Mouse (Mus musculus): Measurements from ENCODE around the gene Tcaf2. TPM values are rescaled to one million over a fixed set of nuclear protein-coding genes. Genes with fewer than 3 reads are reported as not detected.

The Tcaf2 gene
- polyA plus RNA-seq (2012; rRNA removed): 0.62 and 0.63 TPM in 2 replicates

DNA sequence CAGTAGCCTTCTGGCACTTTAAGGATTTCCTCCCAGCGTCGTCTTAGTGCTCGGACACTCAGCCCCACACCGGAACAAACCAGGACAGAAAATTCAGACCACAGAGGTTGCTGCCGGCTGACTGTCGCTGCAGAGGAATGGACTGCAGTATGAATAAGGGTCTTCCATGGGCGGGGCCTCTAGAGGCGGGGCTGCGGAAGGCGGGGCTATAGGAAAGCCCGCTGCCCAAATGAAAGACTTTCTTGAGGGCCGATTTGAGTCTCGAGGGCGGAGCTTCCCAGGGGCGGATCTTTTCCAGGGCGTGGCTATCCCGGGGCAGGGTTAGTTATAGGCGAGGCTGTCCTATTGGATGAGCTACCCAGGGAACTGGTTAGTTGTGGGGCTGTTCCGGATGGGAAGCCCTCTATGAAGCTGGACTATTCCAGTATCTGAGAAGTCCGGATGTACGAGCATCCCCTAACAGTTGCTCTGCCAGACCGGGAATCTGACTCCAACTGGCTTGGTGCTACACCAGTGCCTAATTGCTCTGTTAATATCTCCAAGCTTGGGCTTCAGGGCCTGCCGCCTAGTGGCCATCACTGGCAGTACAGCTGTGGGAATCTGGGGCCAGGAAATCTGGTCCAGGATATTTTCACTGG lies at the start of gene Tcaf2:
Gene Tcaf2 (minus strand): TSS at position 343 of the 638 bp plus-strand sequence.
- peak; percentile 7 to 68 for DNase-seq (ENCODE audit: extremely low spot score in 1 of 2, low spot score in 1 of 2)

GRCm38 (mm10) chr6:42692517-42693190 lies 47.6 kb upstream of the Tcaf2 start:
- DNase-seq (ENCODE audit: extremely low spot score in 1 of 2, low spot score in 1 of 2): peak; percentile 78 to 91

DNA sequence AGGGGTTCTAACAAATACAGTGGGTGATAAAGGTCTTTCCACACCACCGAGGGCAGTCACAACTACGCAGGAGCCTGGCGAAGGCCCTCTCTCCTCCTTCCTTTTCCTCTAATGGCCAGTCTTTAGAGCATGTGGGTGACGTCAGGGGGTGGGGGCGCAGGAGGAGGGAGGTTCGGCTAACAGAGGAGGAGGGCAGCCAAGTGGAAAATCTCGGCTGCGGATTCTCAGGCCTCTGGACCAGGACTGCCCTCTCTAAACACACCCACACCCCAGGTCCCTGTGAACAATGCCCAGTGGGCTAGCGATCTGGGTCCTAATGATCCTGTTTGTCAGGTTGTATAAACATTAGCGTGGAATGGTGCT lies 47.1 kb upstream of the Tcaf2 start:
- peak; percentile 62 to 79 for DNase-seq (ENCODE audit: extremely low spot score in 1 of 2, low spot score in 1 of 2)

DNA sequence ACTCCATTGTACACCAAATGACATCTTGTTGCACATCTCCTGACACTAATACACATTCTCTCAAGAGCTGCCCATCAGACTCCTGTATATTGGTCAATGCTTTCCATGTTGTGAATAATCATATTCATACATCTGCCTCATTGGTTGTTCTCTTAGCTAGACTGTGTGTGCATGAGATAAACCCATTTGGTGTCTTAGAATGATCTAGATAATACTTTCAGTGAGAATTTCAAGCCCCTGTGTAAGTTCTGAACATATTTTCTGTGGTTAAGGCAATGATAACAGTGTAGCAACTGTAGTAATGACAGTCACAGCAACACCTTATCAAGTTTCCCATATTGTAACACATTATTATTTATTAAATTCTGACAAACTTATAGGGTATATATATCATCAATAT lies 44.7 kb upstream of the Tcaf2 start:
- no peak for DNase-seq (ENCODE audit: extremely low spot score in 1 of 2, low spot score in 1 of 2)

DNA sequence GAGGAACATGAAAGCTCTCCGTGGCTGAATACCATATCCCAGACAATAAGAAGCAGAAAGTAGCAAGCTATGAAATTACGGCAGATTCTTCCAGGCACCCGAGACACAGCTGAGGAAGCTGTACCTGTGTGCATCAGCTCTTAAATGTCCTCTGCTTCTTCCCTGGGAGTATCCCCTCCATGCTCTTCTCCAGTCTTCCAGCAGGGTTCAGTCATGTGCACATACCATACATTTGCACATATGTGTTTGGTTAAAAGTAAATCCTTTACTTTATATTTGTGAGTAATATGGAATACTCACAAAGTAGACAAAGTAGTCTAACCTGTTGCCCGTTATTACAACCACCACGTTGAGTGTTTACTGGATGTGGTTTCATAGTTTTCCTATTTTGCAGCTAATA lies 42.9 kb upstream of the Tcaf2 start:
- DNase-seq (ENCODE audit: extremely low spot score in 1 of 2, low spot score in 1 of 2): no peak

DNA sequence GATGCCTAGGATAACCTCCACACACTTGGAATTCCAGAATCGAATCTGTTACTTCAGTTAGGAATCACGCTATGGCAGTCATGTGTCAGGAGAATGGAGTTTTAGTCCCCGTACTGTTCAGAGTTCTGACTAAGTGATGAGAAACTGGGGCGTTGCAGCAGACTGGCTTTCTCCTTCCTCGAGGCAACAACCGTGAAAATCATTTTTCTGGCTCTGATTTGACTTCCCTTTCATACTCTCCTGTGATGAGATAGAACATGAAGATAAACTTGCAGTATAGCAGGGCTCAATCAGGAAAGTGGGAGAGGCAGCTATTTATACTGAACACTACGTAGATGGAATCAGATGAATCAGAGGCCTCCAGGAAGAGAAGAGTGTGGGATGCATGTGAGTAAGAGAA lies 35.0 kb upstream of the Tcaf2 start:
- DNase-seq (ENCODE audit: extremely low spot score in 1 of 2, low spot score in 1 of 2): peak in 1 of 2 experiments; percentile 66

DNA sequence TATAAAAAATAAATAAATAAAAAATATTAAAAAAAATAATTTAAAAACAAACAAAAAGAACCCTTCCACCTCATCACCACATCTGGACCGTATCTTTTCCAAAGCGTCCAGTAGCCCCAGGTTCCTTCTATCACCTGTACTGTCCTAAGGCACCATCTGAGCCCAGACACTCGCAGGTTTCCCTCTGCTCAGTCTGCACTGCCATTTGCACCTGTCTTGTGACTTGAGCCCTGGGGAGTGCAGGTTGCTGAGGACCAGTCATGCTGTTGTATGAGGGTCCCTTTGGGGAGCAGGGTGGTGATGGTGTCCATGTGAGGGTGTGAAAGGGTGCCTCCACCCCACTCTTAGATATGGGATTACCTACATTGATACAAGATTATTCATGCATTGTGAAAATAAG lies 31.0 kb upstream of the Tcaf2 start:
- DNase-seq (ENCODE audit: extremely low spot score in 1 of 2, low spot score in 1 of 2): no peak

- DNase-seq (ENCODE audit: extremely low spot score in 1 of 2, low spot score in 1 of 2): no peak
Measured at GRCm38 (mm10) chr6:42671767-42672166, 26.7 kb upstream of the Tcaf2 start.

DNA sequence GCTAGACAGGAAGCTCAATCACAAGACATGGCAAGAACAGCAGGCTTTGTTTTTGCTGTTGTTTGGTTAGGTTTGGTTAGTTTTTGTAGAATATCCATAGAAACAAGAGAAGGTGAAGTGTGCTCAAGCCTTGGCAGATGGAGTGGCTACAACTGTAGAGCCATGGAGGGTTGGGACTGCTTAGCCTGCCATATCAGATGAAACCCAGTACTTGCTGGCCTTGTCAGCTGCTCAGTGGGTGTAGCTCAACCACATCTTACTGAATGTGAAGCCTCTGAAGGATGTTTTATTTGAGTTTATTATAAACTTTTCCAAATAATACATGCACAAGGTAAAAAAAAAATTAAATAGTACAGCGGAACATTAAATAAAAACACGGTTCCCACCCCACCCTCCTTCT lies 22.7 kb upstream of the Tcaf2 start:
- no peak for DNase-seq (ENCODE audit: extremely low spot score in 1 of 2, low spot score in 1 of 2)

- peak in 1 of 2 experiments; percentile 12 for DNase-seq (ENCODE audit: extremely low spot score in 1 of 2, low spot score in 1 of 2)
Measured at GRCm38 (mm10) chr6:42661739-42662138, 16.7 kb upstream of the Tcaf2 start.

DNA sequence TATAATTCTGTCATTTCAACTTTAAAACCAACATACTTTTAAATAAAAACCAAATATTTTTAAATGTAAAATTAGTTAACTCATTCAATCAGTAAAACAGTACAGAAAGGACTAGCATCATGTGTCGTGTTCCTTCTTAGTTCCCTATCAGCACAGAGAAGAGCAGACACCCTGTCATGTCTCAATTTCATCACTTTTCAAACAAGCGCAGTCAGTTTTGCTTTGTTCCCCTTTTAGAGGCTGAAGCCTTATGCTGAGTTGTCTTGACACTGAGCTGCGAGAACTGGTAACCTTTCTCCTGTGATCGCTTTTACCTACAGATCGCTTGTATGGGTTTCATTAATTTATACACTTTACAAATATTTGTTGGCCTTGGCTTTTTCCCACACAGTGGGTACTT lies 10.7 kb downstream of the Tcaf2 start:
- DNase-seq (ENCODE audit: extremely low spot score in 1 of 2, low spot score in 1 of 2): no peak

- no peak for DNase-seq (ENCODE audit: extremely low spot score in 1 of 2, low spot score in 1 of 2)
Measured at GRCm38 (mm10) chr6:42631395-42631794, 13.7 kb downstream of the Tcaf2 start.

DNA sequence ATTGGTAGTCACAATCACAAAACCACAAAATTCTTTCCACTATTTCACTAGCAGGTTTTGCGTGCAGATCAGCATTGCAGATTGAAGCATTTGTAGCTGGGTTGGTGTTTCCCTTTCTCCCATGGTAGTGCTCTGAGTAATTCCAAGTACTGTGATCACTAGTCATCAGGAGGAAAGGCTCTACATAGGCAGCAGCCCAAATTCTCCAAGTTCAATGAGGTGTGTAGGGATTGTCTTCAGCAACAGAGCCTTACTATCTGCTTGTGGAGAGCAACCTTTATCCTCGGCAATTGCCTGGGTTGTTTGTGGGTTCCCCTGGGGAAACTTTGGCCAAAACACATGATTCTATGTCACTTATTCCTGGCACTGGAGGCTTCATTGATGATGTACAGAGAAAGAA lies 28.1 kb downstream of the Tcaf2 start:
- no peak for DNase-seq (ENCODE audit: extremely low spot score in 1 of 2, low spot score in 1 of 2)

GRCm38 (mm10) chr6:42612218-42612617 lies 32.8 kb downstream of the Tcaf2 start:
- peak in 1 of 2 experiments; percentile 12 for DNase-seq (ENCODE audit: extremely low spot score in 1 of 2, low spot score in 1 of 2)

- no peak for DNase-seq (ENCODE audit: extremely low spot score in 1 of 2, low spot score in 1 of 2)
Measured at GRCm38 (mm10) chr6:42610954-42611522, 34.0 kb downstream of the Tcaf2 start.

DNA sequence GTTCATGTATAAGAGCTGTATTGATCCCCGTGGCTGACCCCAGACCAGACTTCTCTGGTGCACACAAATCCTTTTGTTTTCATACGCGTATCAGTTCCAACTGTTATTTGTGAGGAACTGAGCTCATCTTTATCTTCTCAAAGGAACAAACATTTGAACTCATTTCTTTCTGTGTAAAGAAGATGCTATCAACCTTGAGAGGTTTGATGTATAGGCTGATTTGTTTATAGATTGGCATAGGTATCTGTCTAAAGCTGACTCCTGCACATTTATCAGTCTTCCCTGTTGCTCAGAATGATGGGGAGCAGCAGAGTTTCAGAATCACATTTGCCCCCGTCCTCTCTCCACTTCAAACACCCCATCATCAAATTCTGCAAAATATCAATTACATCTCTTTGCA lies 47.5 kb downstream of the Tcaf2 start, which contains the start of gene Tcaf3:
Gene Tcaf3 (minus strand): TSS at position 101 of the 400 bp plus-strand sequence.
- no peak for DNase-seq (ENCODE audit: extremely low spot score in 1 of 2, low spot score in 1 of 2)

DNA sequence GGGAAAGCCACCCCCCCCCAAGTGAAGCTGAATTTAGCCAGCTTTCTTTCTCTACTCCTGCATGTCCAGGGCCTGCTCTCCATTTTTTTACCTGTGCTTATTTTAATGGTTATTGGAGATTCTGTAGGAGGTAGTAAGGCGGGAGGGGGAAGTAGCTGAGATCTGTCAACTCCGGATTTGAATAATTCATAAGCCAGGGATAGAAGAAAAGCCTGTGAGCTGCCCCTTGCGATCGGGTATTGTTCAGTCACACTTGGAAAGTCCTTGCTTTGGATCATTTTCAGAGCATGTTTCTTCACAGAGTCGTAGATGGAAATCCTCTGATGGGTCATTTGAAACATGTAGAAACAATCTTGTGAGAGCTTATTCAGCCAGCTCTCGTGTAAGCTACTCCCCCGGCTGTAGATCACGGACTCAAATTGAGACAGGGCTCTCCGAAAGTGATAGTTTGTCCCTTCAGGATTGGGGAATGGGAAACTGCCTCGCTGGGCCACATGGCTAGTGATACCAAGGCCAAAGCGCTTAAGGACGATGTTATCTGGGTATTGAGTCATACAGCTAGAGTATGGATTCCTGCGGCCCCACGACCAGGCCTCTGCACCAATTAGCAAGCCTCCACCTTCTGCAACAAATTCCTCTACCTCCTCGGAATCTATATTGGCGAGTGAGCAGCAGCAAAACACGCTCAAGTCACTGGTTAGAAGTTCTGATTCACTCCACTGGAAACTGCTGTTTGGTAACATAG lies 51.7 kb downstream of the Tcaf2 start:
- no peak for DNase-seq (ENCODE audit: extremely low spot score in 1 of 2, low spot score in 1 of 2)

DNA sequence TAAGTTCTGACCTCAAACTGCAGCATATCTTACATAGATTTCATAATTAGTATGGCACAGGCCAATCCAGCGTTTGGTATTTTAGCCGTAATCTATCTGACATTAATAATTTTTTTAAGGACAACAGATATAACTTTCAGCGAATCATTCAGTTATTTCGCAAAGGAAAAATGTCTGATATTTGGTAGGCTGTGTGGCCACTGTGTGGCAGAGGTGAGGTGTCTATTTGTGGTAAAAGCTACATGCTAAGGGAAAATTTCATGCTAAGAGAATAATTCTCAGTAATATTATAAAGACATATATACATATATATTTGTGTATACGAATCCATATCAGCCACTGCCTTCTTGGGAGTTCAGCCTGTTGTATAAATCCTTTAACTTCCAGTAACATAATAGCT lies 58.5 kb downstream of the Tcaf2 start:
- DNase-seq (ENCODE audit: extremely low spot score in 1 of 2, low spot score in 1 of 2): no peak

GRCm38 (mm10) chr6:42583488-42583872 lies 61.6 kb downstream of the Tcaf2 start:
- DNase-seq (ENCODE audit: extremely low spot score in 1 of 2, low spot score in 1 of 2): peak in 1 of 2 experiments; percentile 83

DNA sequence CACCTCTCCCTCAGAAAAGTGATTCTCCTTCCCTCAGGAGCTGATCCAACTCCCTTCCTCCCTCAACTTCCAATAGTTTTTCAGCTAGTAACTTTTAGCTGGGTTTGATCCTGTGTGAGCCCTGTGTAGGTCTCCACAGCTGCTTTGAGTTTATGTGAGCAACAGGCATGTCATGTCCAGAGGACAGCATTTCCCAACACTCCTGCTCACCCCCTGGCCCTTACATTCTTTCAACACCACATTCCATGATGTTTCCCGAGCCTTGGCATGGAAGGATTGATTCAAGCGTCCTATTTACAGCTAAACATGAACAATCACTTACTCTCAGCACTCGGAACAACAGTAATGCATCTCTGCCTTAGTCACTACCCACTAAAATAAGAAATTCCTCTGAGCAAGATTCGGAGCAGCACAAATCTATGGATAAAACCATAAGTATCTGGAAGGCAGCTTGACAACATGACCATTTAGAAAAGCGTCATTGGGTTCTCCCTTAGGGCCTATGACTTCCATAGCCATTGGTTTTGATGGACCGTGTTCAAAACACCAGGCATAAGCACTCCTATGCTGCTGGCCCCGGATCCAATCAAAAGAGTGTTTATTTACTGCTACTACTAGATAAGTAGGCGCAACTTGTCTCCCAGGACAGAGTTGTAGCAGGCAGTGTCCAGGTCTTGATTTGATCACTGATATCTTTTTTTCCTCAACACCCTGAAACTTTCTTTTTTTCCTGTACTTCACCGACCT lies 62.1 kb downstream of the Tcaf2 start:
- DNase-seq (ENCODE audit: extremely low spot score in 1 of 2, low spot score in 1 of 2): no peak

DNA sequence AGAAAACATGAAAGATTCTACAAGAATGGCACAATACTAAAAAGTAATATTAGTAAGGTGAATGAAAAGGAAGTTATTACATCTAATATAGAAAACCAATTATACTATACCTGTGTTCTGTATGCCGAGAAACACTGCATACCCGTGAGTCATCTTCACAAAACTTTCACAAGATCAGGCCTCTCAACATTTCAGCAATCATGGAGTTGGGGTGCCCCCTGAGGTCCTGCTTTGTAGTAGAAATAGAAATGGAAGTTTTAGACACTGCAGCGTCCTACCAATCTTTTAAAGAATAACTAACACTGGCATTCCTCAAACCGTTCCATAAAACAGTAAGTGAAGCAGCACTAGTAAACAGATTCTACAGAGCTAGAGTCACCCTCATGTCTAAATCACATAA lies 66.4 kb downstream of the Tcaf2 start:
- DNase-seq (ENCODE audit: extremely low spot score in 1 of 2, low spot score in 1 of 2): peak in 1 of 2 experiments; percentile 15
